Mouse (Mus musculus) MN1 (cell line): Measurements from ENCODE around the gene Esyt3.

Source experiments
- DNase-seq: peaks from one replicate; pipeline ENCODE4 v3.0.0-alpha.2; 2016; ENCODE audit warnings: low spot score

Esyt3 gene

GRCm38 (mm10) chr9:99357921-99358692 is at the start of gene Esyt3:
Gene Esyt3, minus strand, starts transcription at chr9:99358557.
- no peak for DNase-seq

GRCm38 (mm10) chr9:99401288-99401974 is 43.1 kb upstream of the Esyt3 start:
- DNase-seq = no peak

- no peak for DNase-seq
Observed at GRCm38 (mm10) chr9:99400781-99401180, 42.4 kb upstream of the Esyt3 start.

GRCm38 (mm10) chr9:99397056-99397815 is 38.9 kb upstream of the Esyt3 start:
- DNase-seq = no peak

GRCm38 (mm10) chr9:99394366-99394765 is 36.0 kb upstream of the Esyt3 start:
- DNase-seq = no peak

GRCm38 (mm10) chr9:99393146-99393545 is 34.8 kb upstream of the Esyt3 start:
- DNase-seq = no peak

GRCm38 (mm10) chr9:99391557-99391956 is 33.2 kb upstream of the Esyt3 start:
- no peak for DNase-seq

- DNase-seq = no peak
Observed at GRCm38 (mm10) chr9:99390716-99391115, 32.4 kb upstream of the Esyt3 start.

- no peak for DNase-seq
Observed at GRCm38 (mm10) chr9:99390201-99390600, 31.8 kb upstream of the Esyt3 start.

- no peak for DNase-seq
Observed at GRCm38 (mm10) chr9:99389506-99389905, 31.1 kb upstream of the Esyt3 start.

GRCm38 (mm10) chr9:99388856-99389255 is 30.5 kb upstream of the Esyt3 start:
- no peak for DNase-seq

GRCm38 (mm10) chr9:99388078-99388477 is 29.7 kb upstream of the Esyt3 start:
- DNase-seq = no peak

GRCm38 (mm10) chr9:99382556-99382955 is 24.2 kb upstream of the Esyt3 start:
- no peak for DNase-seq

GRCm38 (mm10) chr9:99379194-99379593 is 20.8 kb upstream of the Esyt3 start:
- DNase-seq = no peak

GRCm38 (mm10) chr9:99376591-99377418 is 18.4 kb upstream of the Esyt3 start:
- peak; percentile 31 for DNase-seq

- no peak for DNase-seq
Observed at GRCm38 (mm10) chr9:99368431-99368830, 10.1 kb upstream of the Esyt3 start.

- DNase-seq = no peak
Observed at GRCm38 (mm10) chr9:99365906-99366305, 7.5 kb upstream of the Esyt3 start.

- no peak for DNase-seq
Observed at GRCm38 (mm10) chr9:99363076-99363475, 4.7 kb upstream of the Esyt3 start.

- DNase-seq = no peak
Observed at GRCm38 (mm10) chr9:99361946-99362345, 3.6 kb upstream of the Esyt3 start.

GRCm38 (mm10) chr9:99359012-99359411 is 655 bp upstream of the Esyt3 start:
- DNase-seq = no peak

- no peak for DNase-seq
Observed at GRCm38 (mm10) chr9:99357561-99357920, 816 bp downstream of the Esyt3 start.

- DNase-seq = no peak
Observed at GRCm38 (mm10) chr9:99355971-99356370, 2.4 kb downstream of the Esyt3 start.
